Mouse (Mus musculus) midbrain, embryonic 15.5 days (tissue): ENCODE data around the gene Arfgap2. TPM values are rescaled to one million over a fixed set of nuclear protein-coding genes. Genes with fewer than 3 reads are reported as not detected.
A peak's percentile ranks its signal among the peaks of the same experiment; 100 is the strongest.

Experiments
- ATAC-seq: fragments of 200-750 bp; cut with Nextera tagmentation; replicated peaks from 2 replicates; pipeline ENCODE4 v1.8.0; 2017; ENCODE audit warnings: moderate TSS enrichment
- H3K27ac ChIP-seq: fragments of 300-500 bp; sonication (generic); 2 replicates; pipeline ENCODE4 v1.5.1; 2015; ENCODE audit warnings: mild to moderate bottlenecking, inconsistent platforms
- H3K27me3 ChIP-seq: fragments of 300-500 bp; sonication (generic); replicated peaks from 2 replicates; pipeline ENCODE4 v1.6.1; 2015; ENCODE audit warnings: inconsistent platforms
- H3K36me3 ChIP-seq: fragments of 300-500 bp; sonication (generic); replicated peaks from 2 replicates; pipeline ENCODE4 v1.6.1; 2015; ENCODE audit warnings: inconsistent platforms
- H3K4me1 ChIP-seq: fragments of 300-500 bp; sonication (generic); 2 replicates; pipeline ENCODE4 v1.6.1; 2015; ENCODE audit warnings: inconsistent platforms
- H3K4me2 ChIP-seq: fragments of 300-500 bp; sonication (generic); 2 replicates; pipeline ENCODE4 v1.6.1; 2015; ENCODE audit warnings: inconsistent platforms, mild to moderate bottlenecking, moderate library complexity
- H3K4me3 ChIP-seq: fragments of 300-500 bp; sonication (generic); 2 replicates; pipeline ENCODE4 v1.5.1; 2015; ENCODE audit warnings: mild to moderate bottlenecking, inconsistent platforms
- H3K9ac ChIP-seq: fragments of 300-500 bp; sonication (generic); 2 replicates; pipeline ENCODE4 v1.6.1; 2015; ENCODE audit warnings: mild to moderate bottlenecking, inconsistent platforms
- H3K9me3 ChIP-seq: fragments of 300-500 bp; sonication (generic); 2 replicates; pipeline ENCODE4 v1.6.1; 2016; ENCODE audit warnings: inconsistent platforms
- WGBS: fragments of 180-500 bp; shearing (Covaris S2); methylation state at CpG from one replicate; pipeline ENCODE4 v1.1.7; 2015; ENCODE audit warnings: mixed read lengths; 5-methylcytosine and 5-hydroxymethylcytosine counted together
- polyA plus RNA-seq: library from polyadenylated mRNA; unstranded; fragments of >200 nt; fragmentation: Nextera tagmentation; extraction: Ambion mirVana; gene quantifications from 2 replicates; pipeline ENCODE4 v1.2.1, GENCODE M21; 2015

Gene Arfgap2
- polyA plus RNA-seq, 1 experiment from 2014 or later: 76.1 TPM

DNA sequence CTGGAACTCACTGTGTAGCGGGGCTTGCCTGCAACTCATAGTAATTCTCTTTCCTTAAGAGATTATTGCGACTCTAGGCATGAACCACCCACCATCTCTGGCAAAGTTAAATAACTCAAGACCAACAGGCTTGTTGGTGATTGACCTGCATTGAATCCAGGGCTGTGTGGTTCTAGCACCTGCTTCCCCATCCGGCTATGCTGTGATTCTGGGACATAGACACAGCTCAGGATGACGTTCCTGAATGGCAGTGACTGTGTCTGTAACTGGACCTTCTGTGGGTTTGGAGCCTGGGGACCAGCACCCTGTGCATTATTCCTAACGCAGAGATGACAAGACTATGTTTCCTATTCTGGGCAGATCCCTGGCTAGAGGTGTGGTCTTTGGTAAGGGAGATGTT lies 31.1 kb downstream of the Arfgap2 start:
- Histone ChIP-seq H3K4me1 (no peaks in the 10 kb centered on the region), H3K9ac (no peak overlapping the region), H3K36me3 (no peaks in the 10 kb centered on the region), H3K27me3 (no peaks in the 10 kb centered on the region), H3K4me3 (no peak overlapping the region), H3K27ac (no peak overlapping the region), H3K4me2 (no peak overlapping the region), H3K9me3 (no peaks in the 10 kb centered on the region)
- no peak for ATAC-seq
- WGBS: 92% methylated on average over 5 of the region's 5 CpGs

DNA sequence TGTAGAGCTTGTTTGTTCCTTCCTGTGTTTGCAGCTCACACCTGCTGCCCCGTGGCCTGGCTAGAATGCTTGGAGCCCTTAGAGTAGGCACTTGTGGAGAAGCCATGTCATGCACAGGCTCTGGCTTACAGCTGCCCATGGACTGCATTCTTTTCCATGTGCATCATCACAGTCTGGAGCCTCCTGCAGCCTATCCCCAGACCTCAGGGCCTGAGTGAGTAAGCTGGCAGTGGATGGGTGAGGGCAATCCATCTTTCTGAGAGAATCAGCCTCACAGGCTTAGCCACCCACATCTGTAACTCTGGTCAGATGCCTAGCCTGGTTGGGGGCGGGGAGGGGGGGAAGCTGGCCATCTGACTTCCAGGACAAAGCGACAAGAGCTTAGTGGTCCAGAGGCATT lies 34.4 kb downstream of the Arfgap2 start:
- no peak for ATAC-seq
- H3K36me3 ChIP-seq: no peaks in the 10 kb centered on the region
- no peaks in the 10 kb centered on the region for H3K27me3 ChIP-seq
- no peak overlapping the region for H3K4me3 ChIP-seq
- H3K9me3 ChIP-seq: no peaks in the 10 kb centered on the region
- 76% methylated on average over 3 of the region's 3 CpGs for WGBS
- no peak overlapping the region for H3K9ac ChIP-seq
- no peaks in the 10 kb centered on the region for H3K4me1 ChIP-seq
- no peak overlapping the region for H3K27ac ChIP-seq
- H3K4me2 ChIP-seq: no peak overlapping the region

DNA sequence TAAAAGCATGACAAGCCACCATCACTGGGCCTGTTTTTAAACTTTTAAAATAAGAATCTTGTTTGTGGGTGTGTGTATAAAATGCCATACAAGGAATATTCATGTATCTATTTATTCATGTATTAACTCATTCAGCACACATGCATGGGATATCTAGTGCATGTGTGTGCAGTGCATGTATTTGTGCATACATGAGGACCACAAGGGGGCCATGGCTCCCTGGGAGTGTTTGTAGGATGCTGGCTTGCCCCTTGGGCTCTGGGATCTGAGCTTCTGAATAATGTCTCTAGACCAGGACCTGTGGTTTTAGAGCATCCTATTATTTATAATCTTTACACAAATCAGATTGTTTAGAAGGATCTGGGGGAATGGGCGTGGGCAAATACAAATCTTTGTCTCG lies 36.0 kb downstream of the Arfgap2 start:
- Histone ChIP-seq H3K4me3 (no peak overlapping the region), H3K9me3 (no peaks in the 10 kb centered on the region), H3K9ac (no peak overlapping the region), H3K36me3 (no peaks in the 10 kb centered on the region), H3K4me1 (no peaks in the 10 kb centered on the region), H3K27ac (no peak overlapping the region), H3K27me3 (no peaks in the 10 kb centered on the region), H3K4me2 (no peak overlapping the region)
- no peak for ATAC-seq
- 95% methylated on average over 2 of the region's 2 CpGs for WGBS

DNA sequence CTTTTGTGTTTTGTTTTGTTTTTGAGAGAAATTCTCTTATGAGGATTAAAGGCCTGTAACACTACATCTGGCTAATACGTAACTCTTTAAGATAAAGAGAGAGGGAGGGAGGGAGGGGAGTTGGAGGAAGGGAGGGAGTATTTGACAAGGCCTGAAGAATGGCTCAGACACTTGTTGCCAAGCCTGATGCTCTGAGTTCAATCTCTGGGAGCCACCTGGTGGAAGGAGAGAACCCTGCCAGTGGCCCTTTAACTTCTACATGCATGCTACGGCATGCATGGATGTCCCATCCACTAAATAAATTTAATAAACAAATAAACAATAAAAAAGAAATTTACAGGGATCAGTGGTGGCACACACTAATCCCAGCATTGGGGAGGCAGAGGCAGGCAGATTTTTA lies 37.1 kb downstream of the Arfgap2 start:
- Histone ChIP-seq H3K9me3 (no peaks in the 10 kb centered on the region), H3K27me3 (no peaks in the 10 kb centered on the region), H3K4me1 (no peaks in the 10 kb centered on the region), H3K9ac (no peak overlapping the region), H3K36me3 (no peaks in the 10 kb centered on the region), H3K4me3 (no peak overlapping the region), H3K4me2 (no peak overlapping the region), H3K27ac (no peak overlapping the region)
- WGBS: 98% methylated on average over 2 of the region's 2 CpGs
- no peak for ATAC-seq

DNA sequence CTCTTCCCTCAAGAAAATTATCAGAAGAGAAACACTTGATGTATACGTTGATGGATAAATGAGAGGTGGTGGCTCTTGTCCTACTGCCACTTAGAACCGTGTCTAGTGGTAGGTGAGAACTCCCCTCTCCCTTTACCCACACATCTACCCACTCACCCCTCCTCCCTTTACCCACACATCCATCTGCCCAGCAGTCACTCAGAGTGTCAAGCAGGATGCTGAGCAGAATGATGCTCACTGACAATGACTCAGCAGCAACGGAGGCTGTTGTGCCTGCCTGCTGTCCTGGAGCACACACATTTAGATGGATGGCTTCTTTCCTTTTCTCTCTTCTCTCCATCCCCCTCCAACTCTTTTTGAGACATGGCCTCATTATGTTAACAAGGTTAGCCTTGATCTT lies 38.1 kb downstream of the Arfgap2 start:
- H3K27me3 ChIP-seq: no peaks in the 10 kb centered on the region
- H3K36me3 ChIP-seq: no peaks in the 10 kb centered on the region
- ATAC-seq: no peak
- no peaks in the 10 kb centered on the region for H3K9me3 ChIP-seq
- H3K9ac ChIP-seq: no peak overlapping the region
- no peak overlapping the region for H3K4me3 ChIP-seq
- H3K27ac ChIP-seq: no peak overlapping the region
- 84% methylated on average over 3 of the region's 3 CpGs for WGBS
- no peak overlapping the region for H3K4me2 ChIP-seq
- no peaks in the 10 kb centered on the region for H3K4me1 ChIP-seq

DNA sequence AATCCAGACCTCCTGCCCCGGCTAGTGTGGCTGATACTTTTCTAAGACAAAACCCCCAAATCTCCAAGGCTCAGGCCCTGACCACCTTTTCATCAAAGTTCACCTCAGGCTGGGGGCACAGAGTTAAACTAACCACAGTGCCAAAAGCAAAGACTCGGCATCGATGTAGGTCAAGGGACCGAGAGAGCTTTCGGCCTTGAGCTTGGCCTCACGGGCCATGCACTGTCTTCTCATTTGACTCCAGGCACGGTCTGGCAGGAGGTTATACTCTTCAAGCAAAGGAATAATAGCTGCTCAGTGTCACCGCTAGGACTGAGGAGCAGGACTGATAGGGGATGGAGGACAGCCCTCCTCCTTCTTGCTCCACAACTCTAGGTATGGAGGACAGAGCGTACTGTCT lies 41.2 kb downstream of the Arfgap2 start:
- Histone ChIP-seq H3K9ac (no peak overlapping the region), H3K9me3 (no peaks in the 10 kb centered on the region), H3K4me3 (no peak overlapping the region), H3K27ac (no peak overlapping the region), H3K4me2 (no peak overlapping the region), H3K36me3 (no peaks in the 10 kb centered on the region), H3K27me3 (no peaks in the 10 kb centered on the region), H3K4me1 (no peaks in the 10 kb centered on the region)
- no peak for ATAC-seq
- 89% methylated on average over 9 of the region's 9 CpGs for WGBS

DNA sequence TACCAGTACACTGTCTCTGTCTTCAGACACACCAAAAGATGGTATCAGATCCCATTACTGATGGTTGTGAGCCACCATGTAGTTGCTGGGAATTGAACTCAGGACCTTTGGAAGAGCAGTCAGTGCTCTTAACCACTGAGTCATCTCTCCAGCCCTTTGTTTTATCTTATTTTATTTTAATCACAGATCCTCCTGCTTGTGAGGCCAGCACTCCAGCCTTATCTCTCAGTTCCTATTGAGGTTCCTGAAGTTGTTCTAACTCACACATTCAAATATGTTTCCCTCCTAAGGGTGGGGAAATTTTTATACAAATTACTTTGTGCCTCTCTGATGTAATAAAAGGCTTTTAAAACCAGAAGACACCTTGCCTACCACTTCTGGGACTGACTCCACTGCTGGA lies 41.8 kb downstream of the Arfgap2 start:
- H3K4me3 ChIP-seq: no peak overlapping the region
- no peaks in the 10 kb centered on the region for H3K9me3 ChIP-seq
- H3K9ac ChIP-seq: no peak overlapping the region
- no peak overlapping the region for H3K4me2 ChIP-seq
- no peak overlapping the region for H3K27ac ChIP-seq
- H3K27me3 ChIP-seq: no peaks in the 10 kb centered on the region
- H3K4me1 ChIP-seq: no peaks in the 10 kb centered on the region
- no peak for ATAC-seq
- H3K36me3 ChIP-seq: no peaks in the 10 kb centered on the region

DNA sequence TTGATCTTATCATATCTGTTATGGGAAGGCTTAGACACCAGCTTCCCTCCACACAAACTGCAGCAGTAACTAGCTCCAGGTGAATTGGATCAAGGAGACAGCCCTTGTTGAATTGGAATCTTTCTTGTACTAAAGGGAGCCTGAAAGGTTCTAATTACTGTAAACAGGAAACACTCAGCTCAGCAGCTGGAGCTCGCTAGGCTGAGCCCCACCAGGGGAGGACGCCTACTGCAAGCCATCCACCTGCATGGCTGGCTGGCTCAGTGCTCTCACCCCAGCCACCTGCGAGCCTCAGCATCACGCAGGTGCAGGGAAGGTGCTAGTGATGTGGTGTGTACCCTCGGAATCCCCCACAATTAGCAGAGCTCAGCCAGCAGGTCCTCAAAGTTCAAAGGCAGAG lies 43.9 kb downstream of the Arfgap2 start:
- Histone ChIP-seq H3K27ac (no peak overlapping the region), H3K9me3 (no peaks in the 10 kb centered on the region), H3K9ac (no peak overlapping the region), H3K4me1 (0 out of 2 replicates have a peak, but pooled peaks cover 5% of the 10 kb centered on the region), H3K4me2 (no peak overlapping the region), H3K36me3 (no peaks in the 10 kb centered on the region), H3K27me3 (no peaks in the 10 kb centered on the region), H3K4me3 (no peak overlapping the region)
- ATAC-seq: no peak
- WGBS: 50% methylated on average over 5 of the region's 5 CpGs

DNA sequence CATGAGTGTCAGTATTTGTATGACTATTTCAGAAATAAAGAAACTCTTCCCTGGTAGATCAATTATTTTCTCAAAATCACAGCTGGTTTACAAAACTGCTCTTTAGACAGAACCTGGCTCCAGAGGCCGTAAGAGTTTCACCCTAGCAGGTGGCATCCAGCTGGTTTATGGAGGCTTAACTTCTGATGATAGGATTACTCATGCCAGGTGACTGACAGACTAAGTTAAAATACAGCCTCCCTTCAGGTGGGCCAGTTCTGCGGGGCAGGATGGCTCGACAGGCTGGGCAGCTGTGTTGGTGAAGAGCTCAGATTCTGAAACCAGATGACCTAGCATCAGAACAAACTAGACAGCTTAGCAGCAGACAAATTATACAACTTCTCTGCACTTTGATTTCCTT lies 44.8 kb downstream of the Arfgap2 start:
- Histone ChIP-seq H3K4me1 (0 out of 2 replicates have a peak, but pooled peaks cover 5% of the 10 kb centered on the region), H3K4me2 (no peak overlapping the region), H3K27me3 (no peaks in the 10 kb centered on the region), H3K36me3 (no peaks in the 10 kb centered on the region), H3K9ac (no peak overlapping the region), H3K27ac (no peak overlapping the region), H3K4me3 (no peak overlapping the region), H3K9me3 (no peaks in the 10 kb centered on the region)
- ATAC-seq: no peak
- WGBS: 67% methylated on average over 3 of the region's 3 CpGs

DNA sequence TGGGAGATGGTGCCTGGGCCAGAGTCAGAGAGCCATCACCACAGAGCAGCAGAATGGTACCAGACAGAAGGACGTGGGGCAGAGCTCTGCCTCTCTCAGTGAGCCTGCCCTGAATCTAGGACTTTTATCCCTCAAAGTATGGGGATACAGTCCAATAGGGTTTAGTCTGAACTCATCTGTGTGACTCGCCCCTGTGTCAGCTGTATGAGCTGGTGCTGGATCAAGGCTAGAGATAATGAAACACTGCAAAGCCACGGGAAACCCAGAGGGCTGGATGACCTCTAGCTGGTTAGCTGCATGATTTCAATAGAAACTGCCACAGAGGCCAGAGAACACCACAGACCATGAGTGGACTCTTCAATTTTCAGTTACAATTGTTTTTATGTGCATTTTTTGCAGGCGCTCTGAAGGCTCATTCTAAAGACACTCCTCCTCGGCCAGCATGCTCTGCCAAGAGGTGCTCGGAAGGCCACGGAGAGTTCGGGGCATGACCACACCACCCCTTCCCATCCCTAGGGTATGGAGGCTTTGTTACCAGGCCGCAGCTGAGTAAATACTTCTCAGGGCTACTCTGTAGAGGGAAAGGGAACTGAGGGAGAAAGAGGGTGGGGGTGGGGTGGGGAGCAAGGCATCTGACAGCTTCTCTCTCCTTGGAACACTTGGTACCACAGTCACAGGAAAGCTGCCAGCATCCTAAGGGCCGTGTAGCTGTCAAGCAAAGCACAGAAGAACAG lies 48.0 kb downstream of the Arfgap2 start:
- Histone ChIP-seq H3K27ac (peak overlapping the region; percentile 58), H3K36me3 (no peaks in the 10 kb centered on the region), H3K4me1 (0 out of 2 replicates have a peak, but pooled peaks cover 5% of the 10 kb centered on the region), H3K4me2 (no peak overlapping the region), H3K9ac (no peak overlapping the region), H3K27me3 (no peaks in the 10 kb centered on the region), H3K4me3 (no peak overlapping the region), H3K9me3 (no peaks in the 10 kb centered on the region)
- 26% methylated on average over 10 of the region's 10 CpGs for WGBS
- ATAC-seq: 0 out of 2 replicates have a peak, but pooled peaks have one; percentile 33

DNA sequence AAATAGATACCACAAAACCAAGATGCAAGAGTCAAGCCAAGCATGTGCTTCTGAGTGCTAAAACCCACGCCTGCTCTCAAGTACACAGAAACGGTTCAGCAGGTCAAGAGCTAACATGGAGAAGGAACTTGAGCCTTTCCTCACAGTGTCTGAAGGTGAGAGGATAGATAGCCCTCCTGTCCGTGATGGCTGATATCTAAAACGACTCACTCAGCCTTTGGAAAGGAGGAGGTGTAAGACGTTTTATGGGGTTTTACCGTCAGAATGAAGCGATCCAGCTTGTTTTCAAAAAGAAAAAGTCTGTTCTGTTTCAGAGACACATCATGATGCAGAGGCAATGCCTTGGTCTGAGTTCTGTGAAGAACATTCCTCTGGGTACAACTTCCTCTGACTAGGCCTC lies 49.4 kb downstream of the Arfgap2 start:
- 93% methylated on average over 7 of the region's 7 CpGs for WGBS
- no peak overlapping the region for H3K9ac ChIP-seq
- H3K9me3 ChIP-seq: no peaks in the 10 kb centered on the region
- H3K4me1 ChIP-seq: 0 out of 2 replicates have a peak, but pooled peaks cover 5% of the 10 kb centered on the region
- no peak overlapping the region for H3K27ac ChIP-seq
- ATAC-seq: no peak
- H3K36me3 ChIP-seq: no peaks in the 10 kb centered on the region
- H3K27me3 ChIP-seq: no peaks in the 10 kb centered on the region
- no peak overlapping the region for H3K4me2 ChIP-seq
- H3K4me3 ChIP-seq: no peak overlapping the region

DNA sequence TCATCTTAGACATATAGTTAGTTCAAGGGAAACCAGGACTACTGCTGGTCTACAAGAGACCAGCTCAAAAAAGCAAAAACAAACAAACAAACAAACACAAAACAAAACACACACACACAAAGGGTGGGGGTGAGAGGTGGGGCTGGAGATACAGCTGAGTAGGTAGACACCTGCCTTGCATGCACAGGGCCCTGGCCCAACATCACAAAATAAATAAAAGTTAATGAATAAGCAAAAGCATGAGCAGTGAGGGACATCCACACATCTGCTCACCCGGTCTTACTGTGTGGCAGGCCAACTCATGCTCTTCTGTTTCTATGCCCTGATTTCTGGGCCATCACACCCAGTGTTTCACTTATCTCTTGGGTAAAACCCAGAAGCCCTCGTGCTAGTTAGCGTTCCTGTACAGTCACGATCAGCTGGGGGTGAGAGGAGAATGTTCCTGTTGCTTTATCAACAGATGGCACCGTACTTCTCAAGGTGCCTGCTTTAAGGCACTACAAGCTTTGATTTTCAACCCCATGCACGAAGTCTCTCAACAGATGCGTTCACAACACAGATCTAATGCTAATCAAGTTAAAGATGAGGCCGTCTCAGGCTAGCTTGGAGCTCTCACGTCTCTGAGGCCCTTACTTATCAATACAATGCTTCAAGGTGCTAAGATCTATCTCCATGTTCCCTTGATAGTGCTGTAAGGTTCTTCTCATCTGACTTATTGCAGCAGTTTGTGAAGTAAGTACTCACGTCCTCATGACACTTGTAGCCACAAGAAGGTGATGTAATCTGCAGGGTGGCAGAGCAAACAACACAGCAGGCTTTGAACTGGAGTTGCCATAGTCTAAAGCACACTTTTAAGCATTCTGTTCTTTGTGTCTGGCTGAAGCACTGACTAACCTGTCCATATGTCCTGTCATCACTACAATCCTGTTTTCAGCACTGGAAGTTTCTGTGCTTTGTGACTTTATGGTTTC lies 56.1 kb downstream of the Arfgap2 start:
- no peak overlapping the region for H3K9ac ChIP-seq
- H3K4me2 ChIP-seq: no peak overlapping the region
- WGBS: 89% methylated on average over 10 of the region's 10 CpGs
- no peak overlapping the region for H3K4me3 ChIP-seq
- H3K9me3 ChIP-seq: no peaks in the 10 kb centered on the region
- H3K27ac ChIP-seq: no peak overlapping the region
- no peaks in the 10 kb centered on the region for H3K27me3 ChIP-seq
- H3K36me3 ChIP-seq: no peaks in the 10 kb centered on the region
- peaks cover 13% of the 10 kb centered on the region for H3K4me1 ChIP-seq
- ATAC-seq: no peak
